Mouse (Mus musculus): Measurements from ENCODE around the gene Otc.

Gene Otc

DNA sequence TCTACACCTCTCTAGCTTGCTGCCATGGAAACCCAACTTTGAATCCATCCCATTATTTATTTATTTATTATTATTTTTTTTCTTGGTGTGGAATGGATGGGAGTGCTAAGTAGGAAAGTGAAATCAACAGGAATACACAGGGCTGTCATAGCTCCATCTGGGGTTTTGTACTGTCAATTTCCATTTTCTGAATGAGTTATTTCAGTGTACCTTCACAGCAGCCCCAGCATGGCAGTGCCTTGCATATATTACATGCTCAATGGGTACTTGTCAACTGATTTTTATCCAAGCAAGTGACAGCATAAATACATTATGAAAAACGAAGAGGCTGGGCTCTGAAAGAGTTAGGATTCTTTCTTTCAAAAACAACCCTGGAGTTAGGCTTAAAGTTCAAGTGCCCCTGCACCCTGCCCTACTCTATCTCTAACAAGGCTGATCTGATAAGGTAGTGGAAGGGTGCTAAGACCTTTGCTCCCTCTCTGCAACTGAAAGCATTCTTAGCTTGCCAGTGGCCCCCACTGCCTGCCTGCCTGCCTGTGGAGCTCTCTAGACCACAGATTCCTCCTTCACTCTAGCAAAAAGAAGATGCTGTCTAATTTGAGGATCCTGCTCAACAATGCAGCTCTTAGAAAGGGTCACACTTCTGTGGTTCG is at the start of gene Otc:
TSS of gene Otc (plus strand) at position 454 of the 653 bp plus-strand sequence.
- no peak for DNase-seq

DNA sequence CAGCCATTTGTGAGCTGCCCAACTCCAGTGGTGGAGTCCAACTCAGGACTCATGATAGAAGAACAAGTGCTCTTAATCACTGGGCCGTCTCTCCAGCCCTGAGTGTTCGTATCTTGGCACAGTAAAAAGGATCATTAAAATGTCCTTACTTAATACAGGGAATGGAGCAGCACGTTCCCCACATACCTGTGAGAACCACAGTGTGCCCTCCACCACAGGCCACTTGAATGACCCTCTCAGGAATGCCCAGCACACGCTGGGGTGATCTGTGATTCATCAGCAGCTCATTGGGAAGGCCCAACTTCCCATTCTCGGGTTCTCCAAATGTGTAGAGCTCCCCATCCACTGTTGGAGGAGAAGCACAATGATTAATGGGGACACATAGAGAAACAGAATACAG is 46.2 kb upstream of the Otc start:
- no peak for DNase-seq

DNA sequence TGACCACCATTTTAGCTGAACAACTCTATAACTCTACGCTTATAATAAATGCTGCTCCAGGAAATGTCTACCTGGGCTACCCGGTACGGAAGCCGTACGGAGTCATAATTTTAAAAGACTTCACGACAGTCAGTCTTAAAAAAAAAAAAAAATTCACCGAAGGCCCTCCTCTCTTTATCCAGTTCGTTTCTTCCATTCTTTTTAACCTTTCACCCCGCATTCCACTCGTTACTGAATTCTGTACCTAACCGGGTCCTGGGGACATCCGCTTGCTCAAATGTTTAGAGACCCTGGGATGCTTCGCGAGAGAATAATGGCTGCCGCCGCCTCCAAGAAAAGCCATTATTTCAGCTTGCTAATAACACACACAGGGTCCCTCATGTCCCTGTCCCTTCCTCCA is 36.1 kb upstream of the Otc start:
- DNase-seq, result peak; percentile 55

DNA sequence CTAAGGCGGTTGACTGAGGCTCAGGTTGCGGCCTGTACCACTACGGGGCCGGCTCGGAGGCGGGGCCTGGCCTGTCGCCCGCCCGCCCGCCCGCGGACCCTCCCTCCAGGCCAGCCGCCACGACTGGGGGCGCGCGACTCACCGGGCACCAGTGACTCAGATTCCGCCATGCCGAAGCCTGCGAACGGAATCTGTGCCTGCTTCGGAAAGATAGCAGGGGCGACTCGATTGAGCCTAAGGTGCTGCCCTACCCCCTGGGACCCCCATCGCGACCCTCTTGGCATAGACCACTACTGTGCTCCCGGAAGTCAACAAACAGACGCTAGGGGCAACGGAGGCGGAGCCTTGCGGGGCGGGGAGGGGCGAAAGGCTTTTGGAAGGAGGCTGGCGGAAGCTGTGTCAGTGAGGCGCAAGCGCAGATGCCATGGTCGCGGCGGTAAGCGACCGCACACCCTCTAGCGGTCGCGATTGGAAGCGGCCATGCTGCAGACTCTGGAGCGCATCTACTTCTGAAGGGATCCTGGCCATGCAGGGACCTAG is 35.6 kb upstream of the Otc start, which contains the start of gene Rpgr:
TSS of gene Rpgr (minus strand) at position 511 of the 540 bp plus-strand sequence.
- DNase-seq, result peak; percentile 94

DNA sequence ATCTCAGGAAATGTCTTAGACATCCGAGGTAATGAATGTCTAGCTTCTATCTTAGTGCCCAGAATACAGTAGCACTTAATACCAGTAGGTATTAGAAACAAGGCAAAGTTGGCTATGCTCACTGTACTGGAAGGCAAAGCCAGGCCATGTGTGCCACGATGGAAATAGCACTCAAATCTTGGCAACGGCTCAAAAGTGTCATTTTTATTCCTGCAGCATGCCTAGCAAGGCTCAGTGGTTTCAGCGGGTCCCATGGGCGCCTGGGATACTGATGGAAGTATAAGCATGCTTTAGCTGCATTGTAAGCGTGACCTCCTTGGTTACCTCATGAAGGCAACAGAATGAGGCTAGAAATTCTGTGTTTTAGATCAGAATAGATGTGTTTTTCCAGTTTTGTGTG is 32.8 kb upstream of the Otc start:
- peak; percentile 50 for DNase-seq

DNA sequence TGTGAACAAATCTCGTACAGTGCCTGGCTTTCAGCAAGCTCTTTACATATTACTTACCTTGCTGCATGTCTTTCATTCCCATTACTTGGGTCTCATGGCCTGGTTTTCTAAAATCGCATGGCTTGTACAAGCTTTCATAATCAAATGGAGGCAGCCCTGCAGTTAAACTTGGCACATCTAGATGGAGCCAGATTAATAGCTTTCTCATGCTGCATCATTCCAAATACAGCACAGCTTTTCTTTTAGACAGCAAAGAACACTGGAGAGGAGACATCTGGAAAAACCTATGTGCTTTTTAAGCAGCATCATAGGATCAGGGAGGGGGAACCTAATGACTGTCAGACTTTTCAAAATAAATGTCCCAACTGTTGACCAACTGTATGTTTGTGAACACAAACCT is 19.1 kb upstream of the Otc start:
- no peak for DNase-seq

DNA sequence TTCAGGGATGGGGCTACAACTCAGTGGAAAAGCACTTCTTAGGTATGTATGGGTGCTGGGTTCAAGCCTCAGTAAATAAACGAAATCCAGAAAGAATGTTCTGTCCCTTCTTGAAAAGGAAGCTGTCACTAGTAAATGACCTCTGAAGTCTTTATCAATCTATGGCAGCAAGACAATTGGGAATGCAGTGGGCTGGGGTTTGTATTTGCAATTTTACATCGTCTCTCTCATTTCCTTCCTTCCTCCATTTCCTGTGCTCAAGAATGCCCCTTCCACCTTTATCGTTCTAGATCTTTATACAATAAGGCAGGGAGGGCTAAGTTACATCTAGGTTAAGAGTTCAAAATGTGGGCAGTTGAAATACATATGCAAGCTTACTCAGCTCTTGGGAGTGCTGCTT is 17.5 kb upstream of the Otc start:
- DNase-seq, result no peak

DNA sequence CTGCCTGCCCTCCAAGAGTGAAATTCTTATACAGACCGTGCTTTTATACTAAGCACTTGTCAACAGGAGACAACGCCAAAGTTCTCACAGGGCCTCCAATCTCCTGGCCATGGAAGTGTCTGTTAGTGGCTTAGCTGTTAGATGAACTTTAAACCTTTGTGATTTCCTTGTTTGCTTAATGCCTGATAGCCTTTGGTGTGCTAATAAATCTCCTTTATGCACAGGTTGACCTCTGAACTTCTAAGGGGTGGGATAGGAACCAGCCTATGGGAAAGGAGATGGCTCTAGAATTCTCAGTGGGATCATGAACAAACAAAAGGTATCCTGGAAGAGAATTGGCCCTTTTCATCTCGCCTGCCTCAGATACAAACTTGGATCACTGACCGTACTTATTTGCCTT is 12.6 kb upstream of the Otc start:
- no peak for DNase-seq

DNA sequence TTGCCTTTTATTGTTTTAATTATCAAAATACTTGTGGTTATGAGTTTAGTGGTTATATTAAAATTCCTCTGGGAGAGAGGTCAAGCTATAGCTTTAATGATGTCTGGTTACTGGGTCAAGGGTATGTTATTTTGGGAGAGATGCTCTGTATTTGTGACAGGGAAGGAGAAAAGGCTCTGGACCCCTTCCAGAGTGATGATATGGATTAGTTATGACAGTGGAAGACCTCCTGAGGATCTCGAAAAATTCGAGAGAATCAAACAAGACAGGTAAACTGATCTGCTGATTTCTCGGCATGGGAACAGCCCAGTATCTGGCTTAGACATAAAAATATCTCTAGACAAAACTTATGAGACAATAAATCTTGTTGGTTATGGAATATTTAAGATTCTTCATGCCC is 8.2 kb upstream of the Otc start:
- DNase-seq, result no peak

DNA sequence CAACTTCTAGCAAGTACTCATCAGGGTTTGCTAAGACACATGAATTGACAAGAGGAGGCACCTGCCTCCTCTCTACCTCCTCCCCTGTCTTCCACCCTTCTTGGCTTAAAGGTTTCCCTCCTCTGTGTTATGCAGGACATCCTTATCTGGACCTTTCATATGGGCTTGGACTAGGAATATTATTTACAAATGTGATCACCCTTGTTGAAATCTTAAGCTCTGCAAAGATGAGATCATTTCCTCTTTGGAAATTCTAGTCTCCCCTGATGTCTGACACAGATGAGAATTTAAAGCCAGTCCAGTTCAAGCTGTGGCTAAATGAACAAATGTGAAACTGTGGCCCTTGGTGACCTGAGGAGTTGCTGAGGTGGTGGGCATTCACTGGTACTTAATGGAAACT is 748 bp upstream of the Otc start:
- no peak for DNase-seq

DNA sequence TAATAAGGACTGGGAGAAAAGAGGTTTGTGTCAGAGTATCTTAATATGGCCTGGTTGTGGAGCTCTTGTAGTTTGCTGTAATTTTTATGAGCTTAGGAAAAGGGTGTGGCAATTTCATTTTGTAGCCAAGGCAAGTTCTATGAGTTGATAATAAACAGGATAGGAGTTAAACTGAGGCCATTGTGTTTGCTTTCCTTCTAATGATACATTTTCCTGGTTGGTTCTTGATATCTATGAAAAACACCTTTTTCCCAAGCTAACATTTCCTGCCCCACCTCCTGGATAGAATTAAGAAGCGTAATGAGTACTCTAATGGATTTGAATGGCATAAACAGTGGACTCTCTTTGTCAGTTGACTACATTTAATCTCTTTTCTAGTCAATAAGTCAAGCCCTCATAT is 5.7 kb downstream of the Otc start:
- no peak for DNase-seq

DNA sequence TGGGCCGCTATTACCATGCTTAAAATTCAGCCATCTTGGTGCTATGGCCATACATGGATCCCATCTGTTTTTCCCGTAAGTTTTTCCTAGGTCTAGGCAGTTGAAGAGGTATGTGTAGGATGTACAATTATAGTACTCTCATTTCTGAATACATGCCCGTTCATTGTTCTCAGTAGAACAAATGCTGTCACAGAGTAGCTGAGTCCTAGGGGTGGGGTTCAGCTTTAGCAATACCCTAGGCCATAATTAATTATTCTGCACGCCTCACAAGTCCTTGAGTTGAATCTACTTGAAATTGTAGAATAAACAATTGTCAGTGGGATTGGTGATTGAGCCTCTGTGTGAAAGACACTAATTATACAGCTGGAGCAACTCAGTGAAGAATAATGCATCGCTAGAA is 6.2 kb downstream of the Otc start:
- DNase-seq, result no peak

DNA sequence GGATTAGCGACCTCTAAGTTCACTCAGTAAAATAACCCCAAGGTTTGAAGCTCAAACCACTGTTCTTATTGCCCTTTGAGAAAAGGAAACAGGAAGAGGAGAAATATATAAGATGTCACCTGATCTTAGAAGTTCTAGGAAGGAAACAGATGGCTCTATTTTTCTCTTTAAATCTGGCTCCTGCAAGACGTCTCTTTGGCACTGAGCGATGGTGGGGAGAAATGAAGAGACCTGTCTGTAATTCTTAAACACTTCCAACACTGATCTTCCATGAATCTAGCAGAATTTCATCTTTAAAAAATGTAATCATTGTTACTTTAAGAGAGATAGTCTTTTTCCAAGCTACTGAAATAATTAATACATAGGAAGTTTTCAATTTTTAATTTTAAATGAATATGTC is 16.2 kb downstream of the Otc start:
- no peak for DNase-seq

DNA sequence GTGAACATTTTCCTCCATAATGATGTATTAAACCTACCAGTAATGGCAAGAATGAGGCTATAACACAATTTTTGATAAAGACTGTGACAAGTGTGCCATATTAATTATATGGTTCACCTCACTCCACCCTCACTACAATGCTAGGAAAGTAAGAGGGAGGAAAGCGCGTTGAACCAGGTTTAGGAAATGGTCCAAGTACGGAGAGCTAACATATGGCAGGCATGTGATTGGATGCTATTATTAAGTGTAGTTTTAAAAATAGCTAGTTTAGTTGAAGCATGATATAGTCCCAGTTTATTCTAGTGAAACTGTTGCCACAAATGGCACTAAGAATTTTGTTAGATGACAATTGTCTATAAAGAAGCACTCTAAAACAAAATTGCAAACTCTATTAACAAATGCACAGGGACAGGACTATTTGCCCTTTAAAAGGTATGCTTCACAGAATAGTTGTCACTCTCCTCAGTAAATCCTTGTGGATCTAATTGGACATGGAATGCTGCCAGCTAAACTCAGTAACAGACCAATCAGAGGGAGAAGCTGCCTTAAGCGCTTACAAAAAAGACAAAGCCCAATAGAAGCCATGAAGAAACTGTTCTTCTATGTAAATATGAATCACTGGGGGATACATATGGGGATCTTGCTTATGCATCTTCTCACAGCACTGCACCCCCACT is 16.8 kb downstream of the Otc start:
- peak; percentile 51 for DNase-seq

DNA sequence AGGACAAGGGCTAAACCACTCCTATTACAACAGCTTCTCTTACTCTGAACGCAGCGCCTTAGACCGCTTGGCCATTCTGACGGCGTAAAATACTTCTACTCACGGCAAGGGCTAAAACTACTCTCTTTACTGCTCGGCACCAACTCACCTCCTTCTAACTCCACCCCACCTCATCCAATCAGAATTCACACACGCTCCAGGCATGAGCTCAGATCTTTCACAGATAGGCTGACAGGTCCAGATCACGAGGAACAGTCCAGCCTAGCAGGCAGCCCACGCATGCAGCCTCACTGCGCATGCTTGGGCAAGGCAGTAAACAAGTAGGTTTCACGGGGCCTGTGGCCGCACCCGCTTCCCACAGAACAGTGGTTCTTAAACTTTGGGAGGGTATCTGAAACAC is 45.2 kb downstream of the Otc start:
- DNase-seq, result no peak

DNA sequence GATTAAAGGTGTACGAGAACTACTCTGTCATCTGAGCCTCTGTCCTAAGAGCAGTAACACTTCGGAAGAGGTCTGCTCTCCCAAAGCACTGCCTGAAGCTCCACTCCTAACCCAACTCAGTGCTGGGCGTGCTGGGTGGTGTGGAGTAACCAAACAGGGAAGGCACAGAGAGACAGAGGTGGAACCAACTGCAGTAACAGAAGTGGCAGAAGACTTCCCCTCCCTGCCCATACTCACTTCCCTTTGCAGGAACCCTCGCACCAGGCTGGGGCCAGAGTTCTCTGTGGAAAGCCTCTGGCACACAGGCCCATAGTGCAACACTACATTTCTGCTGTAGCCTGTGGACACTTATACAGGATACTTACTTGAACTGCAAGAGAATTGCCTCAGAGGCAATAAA is 66.1 kb downstream of the Otc start:
- DNase-seq, result no peak

DNA sequence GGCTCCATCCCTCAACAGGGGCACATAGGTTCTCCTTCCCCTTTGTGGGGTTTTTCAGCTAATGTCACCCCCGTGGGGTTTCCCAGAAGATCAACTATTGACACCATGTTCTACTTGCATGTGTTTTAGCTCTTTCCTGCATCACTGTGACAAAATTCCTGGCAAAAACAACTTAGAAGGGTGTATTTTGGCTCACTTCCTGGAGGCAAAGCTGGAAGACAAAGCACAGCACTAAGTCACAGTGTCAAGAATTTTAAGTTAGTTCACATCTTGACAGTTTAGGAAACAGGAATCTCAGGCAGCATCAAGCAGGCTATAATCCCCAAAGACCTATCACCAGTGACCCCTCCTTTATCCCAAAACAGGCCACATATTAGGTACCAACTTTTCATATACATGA is 78.1 kb downstream of the Otc start:
- DNase-seq, result no peak

DNA sequence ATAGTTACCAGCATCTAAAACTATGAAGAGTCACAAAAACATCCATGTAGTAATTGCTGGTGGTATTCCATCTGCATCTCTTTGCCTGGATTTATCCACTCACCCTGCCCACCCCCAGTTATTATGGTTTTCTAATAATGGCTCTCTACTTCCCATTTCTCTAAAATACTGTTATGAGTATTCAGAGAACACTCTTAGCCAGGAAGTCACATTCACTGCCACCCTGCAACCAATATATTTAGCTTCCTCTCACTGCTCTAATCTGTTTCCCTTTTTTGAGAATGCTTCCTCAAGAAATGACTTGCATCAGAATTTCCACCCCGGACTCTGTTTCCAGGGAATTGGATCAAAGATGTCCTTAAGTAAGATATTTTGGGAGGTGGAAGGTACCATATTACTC is 79.6 kb downstream of the Otc start:
- no peak for DNase-seq

DNA sequence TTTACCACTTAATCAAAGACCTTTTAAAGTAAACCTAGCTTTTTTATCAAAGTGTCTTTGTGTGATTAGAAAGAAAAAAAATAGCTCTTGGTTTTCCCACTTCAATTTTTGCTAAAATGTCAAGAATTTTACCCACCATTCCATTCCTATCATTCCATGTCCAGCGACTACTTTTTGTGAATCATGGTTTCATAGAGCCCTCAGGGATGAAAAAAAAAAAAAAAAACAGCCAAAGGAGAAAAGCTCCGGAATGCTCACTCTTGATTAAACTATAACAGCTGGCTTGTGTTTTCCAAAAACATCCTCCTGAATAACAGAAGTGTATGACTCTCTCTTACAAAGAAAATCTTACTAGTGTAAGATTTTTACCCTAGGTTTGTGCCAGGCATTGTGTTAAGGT is 84.7 kb downstream of the Otc start:
- DNase-seq, result no peak

DNA sequence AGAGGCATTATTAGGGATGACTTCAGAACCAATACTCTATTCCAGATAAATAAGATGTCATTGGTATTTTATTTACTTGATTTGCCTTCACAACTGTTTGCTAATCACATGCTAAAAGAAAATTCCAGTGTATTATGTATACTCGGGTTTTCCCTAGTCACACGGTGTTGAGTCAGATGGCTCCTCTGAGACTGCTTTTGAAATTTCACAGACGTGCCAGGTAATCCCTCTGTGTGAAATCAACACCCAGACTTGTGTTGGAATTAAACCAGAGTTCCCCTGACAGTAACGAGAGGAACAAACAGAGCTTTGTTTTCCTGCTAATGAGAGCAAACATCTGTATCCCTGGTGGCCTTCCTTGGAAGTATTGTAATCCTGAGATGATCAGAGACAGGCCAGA is 103.8 kb downstream of the Otc start:
- DNase-seq, result no peak
